Mouse (Mus musculus): ENCODE data around the gene Pdhb. TPM values are rescaled to one million over a fixed set of nuclear protein-coding genes. Genes with fewer than 3 reads are reported as not detected.

Gene Pdhb
- polyA plus RNA-seq, 2 experiments = 152 to 175 TPM

DNA sequence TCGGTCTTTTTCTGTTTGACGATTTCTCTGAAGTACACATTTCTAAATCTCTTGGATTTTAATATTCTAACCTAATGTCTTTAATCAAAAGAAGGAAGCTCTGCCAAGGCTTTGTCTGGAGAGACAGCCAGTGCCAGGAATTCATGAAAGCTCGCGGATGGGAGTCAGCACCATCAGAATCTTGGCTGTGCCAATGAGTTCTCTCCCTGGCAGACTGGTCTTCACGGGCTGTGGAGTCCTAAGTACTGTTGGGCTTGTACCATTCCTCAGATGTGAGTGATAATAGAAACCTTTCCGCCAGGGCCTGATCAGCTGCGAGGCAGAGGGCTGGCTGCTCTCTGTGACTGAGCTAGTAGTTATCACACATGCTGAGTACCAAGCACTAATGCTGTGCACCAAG lies 49.7 kb downstream of the Pdhb start:
- no peak overlapping the region for H3K9ac ChIP-seq (ENCODE audit: low read depth, low read length, severe bottlenecking)

GRCm38 (mm10) chr14:8119904-8120303 lies 52.9 kb downstream of the Pdhb start:
- no peak overlapping the region for H3K4me2 ChIP-seq (replicated peaks; ENCODE audit: low read depth, low read length, severe bottlenecking)
- no peaks in the 10 kb centered on the region for H3K27me3 ChIP-seq (ENCODE audit: control insufficient read depth, insufficient read depth, low read length)
- H3K9ac ChIP-seq (ENCODE audit: low read depth, low read length, severe bottlenecking) = no peak overlapping the region
- WGBS = 67% methylated on average over 3 of the region's 3 CpGs
- no peak overlapping the region for H3K4me3 ChIP-seq (replicated peaks; ENCODE audit: low read length)
- ATAC-seq (ENCODE audit: low FRiP score, low read depth) (no peak), DNase-seq (ENCODE audit: low spot score) (no peak)
- TF ChIP-seq POLR2A (IDR thresholded peaks at IDR 0.05; ENCODE audit: borderline replicate concordance, extremely low read depth, insufficient read depth, insufficient read length) = no peak
- no peak overlapping the region for H3K27ac ChIP-seq (replicated peaks; ENCODE audit: low read depth, low read length)
- H3K4me1 ChIP-seq (ENCODE audit: control insufficient read depth, insufficient read depth, low read length) = no peaks in the 10 kb centered on the region
- H3K36me3 ChIP-seq (ENCODE audit: control insufficient read depth, insufficient read depth, low read length) = no peaks in the 10 kb centered on the region
- no peaks in the 10 kb centered on the region for H3K9me3 ChIP-seq (ENCODE audit: control insufficient read depth, low read length)

More for the DNA sequence above, 49.7 kb downstream of the Pdhb start:
- no peaks in the 10 kb centered on the region for H3K9me3 ChIP-seq (ENCODE audit: control insufficient read depth, low read length)
- no peak overlapping the region for H3K4me3 ChIP-seq (replicated peaks; ENCODE audit: low read length)
- TF ChIP-seq POLR2A (IDR thresholded peaks at IDR 0.05; ENCODE audit: borderline replicate concordance, extremely low read depth, insufficient read depth, insufficient read length) = no peak
- H3K36me3 ChIP-seq (ENCODE audit: control insufficient read depth, insufficient read depth, low read length) = no peaks in the 10 kb centered on the region
- no peak for ATAC-seq (ENCODE audit: low FRiP score, low read depth)
- H3K27ac ChIP-seq (replicated peaks; ENCODE audit: low read depth, low read length) = no peak overlapping the region
- no peaks in the 10 kb centered on the region for H3K4me1 ChIP-seq (ENCODE audit: control insufficient read depth, insufficient read depth, low read length)
- no peak overlapping the region for H3K4me2 ChIP-seq (replicated peaks; ENCODE audit: low read depth, low read length, severe bottlenecking)
- H3K27me3 ChIP-seq (ENCODE audit: control insufficient read depth, insufficient read depth, low read length) = no peaks in the 10 kb centered on the region
- WGBS = 85% methylated on average over 7 of the region's 7 CpGs
- DNase-seq (ENCODE audit: low spot score) = no peak

DNA sequence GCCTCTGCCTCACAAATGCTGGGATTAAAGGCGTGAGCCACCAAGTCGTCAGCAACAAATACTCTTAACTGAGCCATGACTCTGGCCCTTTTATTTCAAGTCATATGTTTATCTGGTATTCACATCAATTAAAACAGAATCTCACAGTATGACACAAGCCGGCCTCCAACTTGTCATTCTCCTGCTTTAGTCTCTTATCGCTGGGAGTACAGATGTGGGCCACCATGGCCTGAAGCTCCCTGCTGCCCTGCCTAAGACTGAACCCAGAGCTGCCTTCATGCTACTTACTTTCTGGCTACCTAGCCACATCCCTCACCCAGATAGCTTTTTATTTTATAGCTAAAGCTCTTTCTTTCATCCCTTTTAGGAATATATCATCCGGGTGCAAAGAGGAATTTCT lies 53.4 kb downstream of the Pdhb start:
- WGBS = 89% methylated on average over 5 of the region's 5 CpGs
- Histone ChIP-seq H3K4me2 (replicated peaks; ENCODE audit: low read depth, low read length, severe bottlenecking) (no peak overlapping the region), H3K27me3 (ENCODE audit: control insufficient read depth, insufficient read depth, low read length) (no peaks in the 10 kb centered on the region), H3K4me1 (ENCODE audit: control insufficient read depth, insufficient read depth, low read length) (no peaks in the 10 kb centered on the region), H3K9ac (ENCODE audit: low read depth, low read length, severe bottlenecking) (no peak overlapping the region), H3K36me3 (ENCODE audit: control insufficient read depth, insufficient read depth, low read length) (no peaks in the 10 kb centered on the region), H3K4me3 (replicated peaks; ENCODE audit: low read length) (no peak overlapping the region), H3K27ac (replicated peaks; ENCODE audit: low read depth, low read length) (no peak overlapping the region), H3K9me3 (ENCODE audit: control insufficient read depth, low read length) (no peaks in the 10 kb centered on the region)
- TF ChIP-seq POLR2A (IDR thresholded peaks at IDR 0.05; ENCODE audit: borderline replicate concordance, extremely low read depth, insufficient read depth, insufficient read length) = no peak
- ATAC-seq (ENCODE audit: low FRiP score, low read depth) (no peak), DNase-seq (ENCODE audit: low spot score) (no peak)

DNA sequence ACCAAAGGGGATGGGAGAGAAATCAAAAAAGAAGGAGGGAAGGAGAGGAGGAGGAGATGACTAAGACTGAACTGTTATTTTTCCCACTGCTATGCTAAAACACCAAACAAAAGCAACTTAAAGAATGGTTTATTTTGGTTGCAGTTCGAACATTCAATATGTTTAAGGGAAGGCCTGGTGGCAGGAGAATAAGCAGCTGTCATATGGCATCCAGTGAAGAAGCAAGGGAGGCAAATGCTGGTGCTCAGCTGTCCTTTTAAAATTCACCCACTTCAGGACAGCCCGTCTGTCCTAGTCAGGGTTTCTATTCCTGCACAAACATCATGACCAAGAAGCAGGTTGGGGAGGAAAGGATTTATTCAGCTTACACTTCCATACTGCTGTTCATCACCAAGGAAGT lies 55.5 kb downstream of the Pdhb start:
- Histone ChIP-seq H3K9ac (ENCODE audit: low read depth, low read length, severe bottlenecking) (no peak overlapping the region), H3K36me3 (ENCODE audit: control insufficient read depth, insufficient read depth, low read length) (no peaks in the 10 kb centered on the region), H3K4me1 (ENCODE audit: control insufficient read depth, insufficient read depth, low read length) (no peaks in the 10 kb centered on the region), H3K27me3 (ENCODE audit: control insufficient read depth, insufficient read depth, low read length) (no peaks in the 10 kb centered on the region), H3K27ac (replicated peaks; ENCODE audit: low read depth, low read length) (no peak overlapping the region), H3K4me2 (replicated peaks; ENCODE audit: low read depth, low read length, severe bottlenecking) (no peak overlapping the region), H3K4me3 (replicated peaks; ENCODE audit: low read length) (no peak overlapping the region), H3K9me3 (ENCODE audit: control insufficient read depth, low read length) (no peaks in the 10 kb centered on the region)
- no peak for DNase-seq (ENCODE audit: low spot score)
- ATAC-seq (ENCODE audit: low FRiP score, low read depth) = no peak
- no peak for TF ChIP-seq POLR2A (IDR thresholded peaks at IDR 0.05; ENCODE audit: borderline replicate concordance, extremely low read depth, insufficient read depth, insufficient read length)
- 85% methylated on average over 2 of the region's 2 CpGs for WGBS

Other genes starting within 250 kb of the Pdhb start
- gene Gm45521, start 215.7 kb downstream of the Pdhb start, polyA plus RNA-seq (2012; rRNA removed) = not detected in 2 replicates
- gene Gm45521, start 215.7 kb downstream of the Pdhb start, polyA plus RNA-seq (2014; fragmentation: Nextera tagmentation; extraction: Ambion mirVana) = not detected in 2 replicates
- 0.11 and 0.13 TPM in 2 replicates for gene Dnase1l3, start 178.5 kb downstream of the Pdhb start, polyA plus RNA-seq (2012; rRNA removed)
- 0.36 and 0.92 TPM in 2 replicates for gene Dnase1l3, start 178.5 kb downstream of the Pdhb start, polyA plus RNA-seq (2014; fragmentation: Nextera tagmentation; extraction: Ambion mirVana)
- gene Abhd6, start 170.1 kb downstream of the Pdhb start, polyA plus RNA-seq (2012; rRNA removed) = 11.2 and 11.6 TPM in 2 replicates
- gene Abhd6, start 170.1 kb downstream of the Pdhb start, polyA plus RNA-seq (2014; fragmentation: Nextera tagmentation; extraction: Ambion mirVana) = 19.6 and 21.8 TPM in 2 replicates
- gene Rpp14, start 92.7 kb downstream of the Pdhb start, polyA plus RNA-seq (2012; rRNA removed) = 17.3 and 20.7 TPM in 2 replicates
- gene Rpp14, start 92.7 kb downstream of the Pdhb start, polyA plus RNA-seq (2014; fragmentation: Nextera tagmentation; extraction: Ambion mirVana) = 49.2 and 50.7 TPM in 2 replicates
- gene Pxk, start 74.8 kb downstream of the Pdhb start, polyA plus RNA-seq (2012; rRNA removed) = 35.2 and 36.4 TPM in 2 replicates
- gene Pxk, start 74.8 kb downstream of the Pdhb start, polyA plus RNA-seq (2014; fragmentation: Nextera tagmentation; extraction: Ambion mirVana) = 35.4 and 37.3 TPM in 2 replicates
- gene Kctd6, start 41.1 kb upstream of the Pdhb start, polyA plus RNA-seq (2012; rRNA removed) = 11.2 and 12.3 TPM in 2 replicates
- gene Kctd6, start 41.1 kb upstream of the Pdhb start, polyA plus RNA-seq (2014; fragmentation: Nextera tagmentation; extraction: Ambion mirVana) = 15.8 and 19.5 TPM in 2 replicates
- gene Acox2, start 86.3 kb upstream of the Pdhb start, polyA plus RNA-seq (2012; rRNA removed) = 0.05 and 0.41 TPM in 2 replicates
- not detected in 2 replicates for gene Acox2, start 86.3 kb upstream of the Pdhb start, polyA plus RNA-seq (2014; fragmentation: Nextera tagmentation; extraction: Ambion mirVana)
- gene Fam107a, start 145.0 kb upstream of the Pdhb start, polyA plus RNA-seq (2012; rRNA removed) = 0.78 and 1.0 TPM in 2 replicates
- 0.11 and 0.19 TPM in 2 replicates for gene Fam107a, start 145.0 kb upstream of the Pdhb start, polyA plus RNA-seq (2014; fragmentation: Nextera tagmentation; extraction: Ambion mirVana)
- gene Oit1, start 205.7 kb upstream of the Pdhb start, polyA plus RNA-seq (2012; rRNA removed) = 0.19 and 0.38 TPM in 2 replicates
- 0.15 and 0.32 TPM in 2 replicates for gene Oit1, start 205.7 kb upstream of the Pdhb start, polyA plus RNA-seq (2014; fragmentation: Nextera tagmentation; extraction: Ambion mirVana)